Comparison of ENCODE assay signal across 1 mouse cellular context in genomic region chr10:70140414-70140813, GRCm38 (mm10).
TF ChIP-seq lines count a peak whose summit lies in the region.

No protein-coding gene starts in this region.

TF ChIP-seq in MEL, 35 proteins besides CTCF, POLR2A, EP300 and RAD21 (continued from another document):
- TF ChIP-seq MAX (IDR thresholded peaks at IDR 0.05; ENCODE audit: low read length) (peak; percentile 56; the same call in 1 of the 2 replicates), NRF1 (IDR thresholded peaks at IDR 0.05; ENCODE audit: insufficient read depth, low read depth, low read length, poor library complexity, severe bottlenecking) (no peak), POLR2AphosphoS2 (IDR thresholded peaks at IDR 0.05; ENCODE audit: low read length) (no peak), ZKSCAN1 (IDR thresholded peaks at IDR 0.05; ENCODE audit: low read depth, low read length) (no peak), ZMIZ1 (IDR thresholded peaks at IDR 0.05; ENCODE audit: low read depth, low read length) (no peak), ZC3H11A (IDR thresholded peaks at IDR 0.05; ENCODE audit: low read depth, low read length) (no peak), KAT2A (conservative IDR thresholded peaks at IDR 0.05; ENCODE audit: low read depth, low read length) (no peak), TCF12 (IDR thresholded peaks at IDR 0.05; ENCODE audit: low read depth, low read length) (no peak), ZNF384 (IDR thresholded peaks at IDR 0.05; ENCODE audit: low read depth, low read length) (no peak), MXI1 (IDR thresholded peaks at IDR 0.05; ENCODE audit: low read depth, low read length) (0 out of 2 replicates have a peak, but pooled peaks have one; percentile 22), CHD1 (IDR thresholded peaks at IDR 0.05; ENCODE audit: low read depth, low read length) (no peak), ETS1 (IDR thresholded peaks at IDR 0.05; ENCODE audit: low read depth, low read length) (no peak), CHD2 (IDR thresholded peaks at IDR 0.05; ENCODE audit: low read length) (no peak), SMC3 (IDR thresholded peaks at IDR 0.05; ENCODE audit: low read depth, low read length) (no peak), E2F4 (IDR thresholded peaks at IDR 0.05; ENCODE audit: borderline replicate concordance, low read depth, low read length) (no peak), POLR2AphosphoS5 (IDR thresholded peaks at IDR 0.05; ENCODE audit: borderline replicate concordance, low read depth, low read length) (no peak), JUND (IDR thresholded peaks at IDR 0.05; ENCODE audit: low read depth, low read length) (no peak), TBP (IDR thresholded peaks at IDR 0.05; ENCODE audit: low read depth, low read length) (no peak)
